Mouse (Mus musculus): ENCODE results near the gene Slc35g1. TPM values are rescaled to one million over a fixed set of nuclear protein-coding genes. Genes with fewer than 3 reads are reported as not detected.

Gene Slc35g1
- polyA plus RNA-seq, 2 experiments = 3.4 to 4.1 TPM

GRCm38 (mm10) chr19:38445758-38446157 lies 50.0 kb downstream of the Slc35g1 start:
- Histone ChIP-seq H3K27ac (no peak overlapping the region), H3K27me3 (ENCODE audit: control insufficient read depth, insufficient read depth, low read length) (no peaks in the 10 kb centered on the region), H3K4me2 (ENCODE audit: low read depth) (no peak overlapping the region), H3K9me3 (ENCODE audit: control insufficient read depth, low read length) (no peaks in the 10 kb centered on the region), H3K4me1 (replicated peaks; ENCODE audit: control insufficient read depth in 2 of 2, insufficient read depth in 2 of 2, low read length in 1 of 2) (no peaks in the 10 kb centered on the region), H3K4me3 (ENCODE audit: insufficient read depth in 1 of 2, low read depth in 2 of 2, low read length in 2 of 2) (no peak overlapping the region), H3K9ac (replicated peaks) (no peak overlapping the region), H3K36me3 (replicated peaks; ENCODE audit: control insufficient read depth, insufficient read depth, low read depth) (no peaks in the 10 kb centered on the region)
- no peak for TF ChIP-seq CTCF (IDR thresholded peaks at IDR 0.05; ENCODE audit: low read depth)
- TF ChIP-seq EP300 (IDR thresholded peaks at IDR 0.05; ENCODE audit: low read depth) = no peak
- DNase-seq (ENCODE audit: low read depth in 3 of 3, low spot score in 3 of 3) = no peak
- WGBS (ENCODE audit: insufficient replicate concordance) = 45% methylated on average over 5 of the region's 5 CpGs
- no peak for ATAC-seq (ENCODE audit: insufficient read depth)

Other genes with a start within 250 kb of the Slc35g1 start
- 4.0 and 8.7 TPM in 2 replicates for gene Fra10ac1, start 171.8 kb upstream of the Slc35g1 start, polyA plus RNA-seq (2012; rRNA removed)
- gene Fra10ac1, start 171.8 kb upstream of the Slc35g1 start, polyA plus RNA-seq (2014; fragmentation: Nextera tagmentation; extraction: Ambion mirVana) = 10.6 and 12.1 TPM in 2 replicates
- 0.03 and 0.05 TPM in 2 replicates for gene Lgi1, start 131.4 kb upstream of the Slc35g1 start, polyA plus RNA-seq (2012; rRNA removed)
- not detected in 2 replicates for gene Lgi1, start 131.4 kb upstream of the Slc35g1 start, polyA plus RNA-seq (2014; fragmentation: Nextera tagmentation; extraction: Ambion mirVana)
- 0.15 and 0.21 TPM in 2 replicates for gene Plce1, start 85.1 kb downstream of the Slc35g1 start, polyA plus RNA-seq (2012; rRNA removed)
- 0.44 and 0.50 TPM in 2 replicates for gene Plce1, start 85.1 kb downstream of the Slc35g1 start, polyA plus RNA-seq (2014; fragmentation: Nextera tagmentation; extraction: Ambion mirVana)

All from liver, embryonic 14.5 days (tissue).